Mouse (Mus musculus) forebrain, postnatal 0 days (tissue): ENCODE results near the gene Enox1. TPM values are rescaled to one million over a fixed set of nuclear protein-coding genes. Genes with fewer than 3 reads are reported as not detected.

Source experiments
- ATAC-seq: fragments of 200-750 bp; cut with Nextera tagmentation; 2 replicates; pipeline ENCODE4 v1.8.0; 2017; ENCODE audit warnings: mild to moderate bottlenecking, moderate library complexity
- DNase-seq: peaks from one replicate; pipeline ENCODE4 v3.0.0-alpha.2; 2015
- H3K27ac ChIP-seq: fragments of 300-500 bp; sonication (generic); 2 replicates; pipeline ENCODE4 v1.5.1; 2014; ENCODE audit warnings: low read depth, mild to moderate bottlenecking, antibody characterized with exemption, low read length, moderate library complexity, mixed read lengths
- H3K27me3 ChIP-seq: fragments of 300-500 bp; sonication (generic); 2 replicates; pipeline ENCODE4 v1.6.1; 2014; ENCODE audit warnings: mild to moderate bottlenecking, low read length, mixed read lengths; ENCODE audit not compliant: insufficient read depth
- H3K36me3 ChIP-seq: fragments of 300-500 bp; sonication (generic); 2 replicates; pipeline ENCODE4 v1.6.1; 2014; ENCODE audit warnings: mild to moderate bottlenecking, moderate library complexity; ENCODE audit not compliant: insufficient read depth
- H3K4me1 ChIP-seq: fragments of 300-500 bp; sonication (generic); 2 replicates; pipeline ENCODE4 v1.6.1; 2014; ENCODE audit warnings: antibody characterized with exemption; ENCODE audit not compliant: insufficient read depth
- H3K4me2 ChIP-seq: fragments of 300-500 bp; sonication (generic); 2 replicates; pipeline ENCODE4 v1.6.1; 2014; ENCODE audit warnings: low read depth, mild to moderate bottlenecking, moderate library complexity
- H3K4me3 ChIP-seq: fragments of 300-500 bp; sonication (generic); 2 replicates; pipeline ENCODE4 v1.5.1; 2014; ENCODE audit warnings: low read depth, low read length, mixed read lengths
- H3K9ac ChIP-seq: fragments of 300-500 bp; sonication (generic); 2 replicates; pipeline ENCODE4 v1.6.1; 2014; ENCODE audit warnings: mild to moderate bottlenecking
- H3K9me3 ChIP-seq: fragments of 300-500 bp; sonication (generic); 2 replicates; pipeline ENCODE4 v1.6.1; 2016; ENCODE audit warnings: low read length
- CTCF ChIP-seq: sonication (generic); IDR thresholded peaks from 2 replicates; pipeline ENCODE4 v1.5.1; 2016; ENCODE audit warnings: antibody characterized with exemption, control low read depth, low read depth
- WGBS: fragments of 180-500 bp; shearing (Covaris S2); extraction: QIAGEN DNeasy Blood & Tissue Kit; methylation state at CpG from one replicate; pipeline ENCODE4 v1.1.7; 2014; 5-methylcytosine and 5-hydroxymethylcytosine counted together
- polyA plus RNA-seq: library from polyadenylated mRNA; unstranded; fragments of >200 nt; fragmentation: Nextera tagmentation; extraction: Ambion mirVana; gene quantifications from 2 replicates; pipeline ENCODE4 v1.2.1, GENCODE M21; 2015
- total RNA-seq: library from RNA; depleted of rRNA; stranded (reverse); fragments of >200 nt; gene quantifications from 2 replicates; pipeline ENCODE4 v1.2.3, GENCODE M21; 2014

Gene Enox1
- total and polyA plus RNA-seq, 2 experiments from 2014 or later = 39.9 to 61.8 TPM

DNA sequence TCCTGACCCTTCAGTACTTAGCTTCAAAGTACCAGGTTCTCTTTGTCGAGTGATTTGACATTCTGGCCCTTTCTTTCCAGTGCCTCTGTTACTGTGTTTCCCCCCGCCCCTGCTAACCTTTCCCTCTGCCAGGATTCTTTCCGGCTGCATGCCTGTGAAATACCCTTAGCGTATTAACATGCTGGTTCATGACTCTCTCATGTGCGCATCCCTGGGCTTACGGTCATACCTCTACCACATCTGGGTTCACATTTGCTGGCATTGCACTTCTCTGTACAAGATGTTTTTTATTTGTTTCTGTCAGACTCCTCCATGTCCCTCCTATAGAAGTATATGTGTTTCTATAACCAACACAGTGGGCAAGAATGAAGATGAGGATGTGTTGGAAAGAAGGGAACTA lies 11.6 kb downstream of the Enox1 start:
- Histone ChIP-seq H3K4me3 (no peak overlapping the region), H3K4me1 (no peaks in the 10 kb centered on the region), H3K27me3 (no peaks in the 10 kb centered on the region), H3K36me3 (peaks cover 4% of the 10 kb centered on the region; the same call in 1 of the 2 replicates), H3K27ac (no peak overlapping the region), H3K9ac (no peak overlapping the region), H3K9me3 (no peaks in the 10 kb centered on the region), H3K4me2 (no peak overlapping the region)
- 86% methylated on average over 6 of the region's 6 CpGs for WGBS
- no peak for DNase-seq
- no peak for TF ChIP-seq CTCF
- no peak for ATAC-seq

DNA sequence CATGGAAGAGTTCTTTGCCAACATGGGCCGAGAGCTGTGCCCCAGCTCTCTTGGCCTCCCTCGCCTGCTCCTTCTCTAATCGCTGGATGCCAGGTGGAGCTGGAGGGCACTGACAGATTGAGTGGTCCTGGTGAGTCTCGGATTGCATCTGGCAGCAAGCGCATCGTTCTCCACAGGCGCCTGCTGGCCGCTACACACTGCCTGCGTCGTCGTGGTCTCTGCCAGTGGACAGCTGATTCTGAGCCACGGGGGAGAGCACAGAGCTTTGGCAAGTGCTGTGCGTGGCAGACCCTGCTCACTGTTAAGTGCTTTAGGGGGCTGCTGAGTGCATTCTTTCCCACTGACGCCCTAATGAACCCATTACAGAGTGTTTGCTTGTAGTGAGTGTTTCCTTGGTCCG lies 17.9 kb downstream of the Enox1 start:
- Histone ChIP-seq H3K9me3 (no peaks in the 10 kb centered on the region), H3K4me1 (no peaks in the 10 kb centered on the region; the same call in 1 of the 2 replicates), H3K4me2 (no peak overlapping the region), H3K27ac (no peak overlapping the region), H3K27me3 (no peaks in the 10 kb centered on the region), H3K36me3 (no peaks in the 10 kb centered on the region), H3K4me3 (no peak overlapping the region), H3K9ac (no peak overlapping the region)
- peak; percentile 57 for DNase-seq
- TF ChIP-seq CTCF = no peak
- WGBS = 46% methylated on average over 15 of the region's 15 CpGs
- ATAC-seq = peak; percentile 90

DNA sequence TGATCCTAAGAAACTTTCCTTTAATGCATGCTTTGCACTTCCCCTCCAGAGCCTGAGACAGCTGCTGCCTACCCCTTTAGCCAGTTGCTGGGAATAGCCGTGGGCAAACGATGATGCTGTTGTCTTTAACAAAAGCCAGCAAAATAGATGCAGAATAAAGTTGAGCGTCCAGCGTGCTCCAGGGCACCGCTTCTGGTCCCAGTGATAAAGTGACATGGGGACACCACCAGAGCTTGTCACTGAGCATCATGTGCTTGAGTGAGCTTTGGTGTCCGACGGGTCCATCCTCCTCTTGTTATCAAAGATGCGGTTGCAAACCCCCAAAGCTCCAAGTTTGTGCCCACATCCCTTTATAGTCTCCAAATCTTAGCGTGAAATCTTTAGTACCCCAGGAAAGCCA lies 18.4 kb downstream of the Enox1 start:
- H3K27me3 ChIP-seq = no peaks in the 10 kb centered on the region
- no peaks in the 10 kb centered on the region for H3K9me3 ChIP-seq
- no peaks in the 10 kb centered on the region; the same call in 1 of the 2 replicates for H3K4me1 ChIP-seq
- TF ChIP-seq CTCF = no peak
- no peak for ATAC-seq
- no peak overlapping the region for H3K27ac ChIP-seq
- H3K9ac ChIP-seq = no peak overlapping the region
- H3K36me3 ChIP-seq = no peaks in the 10 kb centered on the region
- no peak for DNase-seq
- no peak overlapping the region for H3K4me2 ChIP-seq
- 50% methylated on average over 9 of the region's 9 CpGs for WGBS
- H3K4me3 ChIP-seq = no peak overlapping the region

DNA sequence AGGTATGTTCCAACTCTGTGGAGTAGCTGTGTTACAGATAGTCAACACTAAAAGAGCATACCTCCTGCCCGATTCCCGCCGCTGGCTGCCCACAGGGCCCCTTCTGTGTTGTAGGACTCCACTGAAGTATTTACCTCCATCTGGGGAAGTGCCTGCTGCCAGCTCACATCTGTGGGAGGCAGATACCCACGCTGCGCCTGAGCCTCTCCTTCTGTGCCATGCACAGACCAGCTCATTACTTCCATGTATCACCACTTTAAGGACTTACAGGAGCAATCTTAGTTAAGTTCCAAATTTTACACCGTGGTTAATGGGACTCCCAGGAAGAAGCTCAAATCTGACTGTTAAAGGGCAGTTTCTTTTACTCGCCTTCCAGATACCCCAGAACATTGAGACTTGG lies 23.7 kb downstream of the Enox1 start:
- no peaks in the 10 kb centered on the region for H3K9me3 ChIP-seq
- H3K4me1 ChIP-seq = peaks cover 4% of the 10 kb centered on the region; the same call in 1 of the 2 replicates
- no peak overlapping the region for H3K27ac ChIP-seq
- no peak overlapping the region for H3K4me2 ChIP-seq
- H3K27me3 ChIP-seq = no peaks in the 10 kb centered on the region
- ATAC-seq (no peak), DNase-seq (no peak)
- no peak for TF ChIP-seq CTCF
- no peaks in the 10 kb centered on the region for H3K36me3 ChIP-seq
- 81% methylated on average over 7 of the region's 7 CpGs for WGBS
- H3K9ac ChIP-seq = no peak overlapping the region
- H3K4me3 ChIP-seq = no peak overlapping the region

DNA sequence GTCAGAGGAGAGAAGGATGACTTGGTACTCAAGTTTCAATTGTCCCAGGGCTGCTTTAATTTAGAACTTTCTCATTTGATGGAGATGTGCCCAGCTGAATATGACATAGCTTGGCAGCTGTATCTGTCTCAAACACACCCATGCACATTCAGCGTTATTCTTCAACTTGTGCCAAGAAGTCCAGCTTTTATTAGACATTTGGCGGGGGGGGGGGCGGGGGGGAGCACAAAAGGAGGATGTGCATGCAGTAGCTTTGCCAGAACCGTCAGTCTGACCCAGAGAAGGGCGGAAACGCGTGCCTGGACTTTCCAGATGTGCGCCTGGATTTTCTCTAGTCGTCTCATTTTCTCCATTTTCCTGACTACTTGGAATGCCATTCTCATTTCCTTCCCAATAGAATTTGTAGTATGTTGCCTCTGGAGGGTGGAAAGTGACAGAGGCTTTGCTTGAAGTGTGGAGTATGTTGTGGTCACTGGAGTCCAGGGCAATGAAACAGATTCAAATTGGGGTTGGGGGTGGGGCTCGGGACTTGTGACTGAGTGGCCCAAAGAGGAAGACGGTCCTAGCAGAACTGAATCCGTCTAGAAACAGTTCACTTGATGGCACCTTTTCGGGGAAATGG lies 24.3 kb downstream of the Enox1 start:
- Histone ChIP-seq H3K4me1 (peaks cover 4% of the 10 kb centered on the region; the same call in 1 of the 2 replicates), H3K27me3 (no peaks in the 10 kb centered on the region), H3K27ac (no peak overlapping the region), H3K9ac (no peak overlapping the region), H3K4me3 (no peak overlapping the region), H3K9me3 (no peaks in the 10 kb centered on the region), H3K4me2 (no peak overlapping the region), H3K36me3 (no peaks in the 10 kb centered on the region)
- DNase-seq (no peak), ATAC-seq (no peak)
- WGBS = 73% methylated on average over 13 of the region's 13 CpGs
- TF ChIP-seq CTCF = no peak

DNA sequence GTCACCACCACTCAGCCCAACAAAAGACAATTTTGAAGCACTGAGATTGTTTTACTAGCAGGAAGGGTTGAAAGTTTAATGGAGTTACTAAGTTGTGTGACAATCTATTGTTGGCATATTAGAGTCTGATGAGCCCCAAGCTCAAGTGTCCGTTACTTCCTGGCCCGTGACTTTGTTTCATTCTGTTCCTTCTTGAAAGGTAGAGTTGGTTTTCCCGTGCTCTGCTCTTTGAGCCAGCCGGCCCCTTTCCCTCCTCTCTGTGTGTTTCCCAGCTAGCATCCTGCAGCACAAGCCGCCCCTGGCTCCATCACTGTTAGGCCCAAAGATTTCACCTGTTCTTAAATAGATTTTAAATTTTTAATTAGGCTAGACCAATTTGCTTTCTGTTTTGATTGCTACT lies 26.9 kb downstream of the Enox1 start:
- DNase-seq = no peak
- H3K9me3 ChIP-seq = no peaks in the 10 kb centered on the region
- TF ChIP-seq CTCF = no peak
- H3K9ac ChIP-seq = no peak overlapping the region
- H3K4me3 ChIP-seq = no peak overlapping the region
- no peak overlapping the region for H3K4me2 ChIP-seq
- no peaks in the 10 kb centered on the region for H3K27me3 ChIP-seq
- no peak for ATAC-seq
- no peak overlapping the region for H3K27ac ChIP-seq
- peaks cover 4% of the 10 kb centered on the region; the same call in 1 of the 2 replicates for H3K4me1 ChIP-seq
- WGBS = 88% methylated on average over 5 of the region's 5 CpGs
- no peaks in the 10 kb centered on the region for H3K36me3 ChIP-seq

DNA sequence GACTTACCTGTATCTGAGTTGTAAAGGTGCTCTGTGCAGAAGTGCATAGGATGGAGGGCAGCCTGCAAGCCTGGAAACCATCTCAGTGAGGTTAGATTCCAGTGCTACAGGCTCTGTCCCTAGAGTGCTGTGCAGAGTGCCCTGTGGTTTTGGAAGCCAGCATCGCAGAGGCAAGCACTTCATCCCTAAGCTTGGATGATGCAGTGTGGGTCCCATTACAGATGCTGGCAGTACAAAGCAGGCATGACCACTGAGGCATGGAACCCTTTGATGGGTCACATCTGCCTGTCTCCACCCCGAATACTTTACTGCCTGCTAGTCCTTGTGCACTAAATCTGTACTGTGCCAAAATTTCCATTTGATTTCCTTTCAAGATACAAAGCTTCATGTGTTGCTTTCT lies 33.6 kb downstream of the Enox1 start:
- 78% methylated on average over 2 of the region's 2 CpGs for WGBS
- ATAC-seq = no peak
- Histone ChIP-seq H3K9me3 (no peaks in the 10 kb centered on the region), H3K36me3 (no peaks in the 10 kb centered on the region), H3K27me3 (no peaks in the 10 kb centered on the region), H3K27ac (no peak overlapping the region), H3K4me3 (no peak overlapping the region), H3K9ac (no peak overlapping the region), H3K4me1 (0 out of 2 replicates have a peak, but pooled peaks cover 3% of the 10 kb centered on the region), H3K4me2 (no peak overlapping the region)
- no peak for TF ChIP-seq CTCF
- no peak for DNase-seq
